Mouse (Mus musculus) layer of hippocampus, adult 6 months (tissue): ENCODE data around the gene Ccdc187. TPM values are rescaled to one million over a fixed set of nuclear protein-coding genes. Genes with fewer than 3 reads are reported as not detected.

Experiments
- long read RNA-seq, 2 experiments: library from polyadenylated mRNA; unstranded; transcript quantifications; one replicate each; pipeline ENCODE4 v2.0.0; 2019 to 2020
- polyA plus RNA-seq: library from polyadenylated mRNA; unstranded; fragments of <200 nt; fragmentation: Nextera tagmentation; gene quantifications from 2 replicates; pipeline ENCODE4 v1.2.3, GENCODE M21; 2021

Gene Ccdc187
- 0.21 TPM in 2 replicates for polyA plus RNA-seq
- long read RNA-seq, experiment 1, result 0 reads
- long read RNA-seq, experiment 2, partial matches to known transcripts, result 0 of 1 reads
- long read RNA-seq, experiment 2, other reads (novel, unspliced or antisense), result 1 of 1 reads

GRCm38 (mm10) chr2:26294457-26294856, at the start of gene Ccdc187:
TSS of gene Ccdc187 (minus strand) at chr2:26294557.

DNA sequence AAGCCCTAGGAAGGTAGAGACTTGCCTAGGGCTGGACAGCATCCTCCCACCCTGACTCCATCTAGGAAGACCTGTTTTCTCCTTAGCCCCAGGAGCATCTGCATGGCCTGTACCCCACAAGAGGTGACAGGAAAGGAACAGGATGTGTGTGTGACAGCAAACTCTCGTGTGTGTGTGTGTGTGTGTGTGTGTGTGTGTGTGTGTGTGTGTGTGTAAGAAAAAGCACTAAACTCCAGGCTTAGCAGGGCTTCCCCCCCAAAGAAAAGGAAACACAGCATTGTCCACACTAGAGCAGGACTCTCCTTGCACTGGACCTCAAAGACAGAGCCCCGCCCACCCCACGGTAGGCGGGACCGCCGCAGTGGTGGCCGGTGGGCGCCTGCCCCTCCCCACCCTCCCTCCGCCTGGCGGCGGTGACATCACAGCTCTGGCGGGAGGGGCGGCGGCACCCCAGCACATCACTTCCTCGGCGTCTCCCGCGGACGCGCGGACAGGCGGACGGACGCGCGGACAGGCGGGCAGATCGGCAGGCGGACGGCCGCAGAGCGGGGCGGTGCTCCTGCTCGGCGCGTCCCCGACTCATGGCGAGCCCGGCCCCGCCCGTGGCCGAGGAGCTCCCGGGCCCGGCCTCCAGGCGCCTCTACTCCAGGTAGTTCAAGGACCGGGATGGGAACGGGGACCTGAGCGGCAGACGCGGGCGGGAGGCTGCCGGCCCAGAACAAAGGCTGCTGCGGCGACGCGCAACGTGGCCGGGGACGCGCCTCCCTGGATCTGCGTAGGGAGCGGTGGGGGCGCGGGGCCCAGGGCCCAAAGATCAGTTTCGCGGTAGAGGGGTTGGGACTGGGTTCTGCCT, 20.9 kb upstream of the Ccdc187 start, which contains the start of gene Gpsm1:
Gene Gpsm1 (plus strand): TSS at position 444 of the 853 bp plus-strand sequence.

GRCm38 (mm10) chr2:26237290-26237782, 57.0 kb downstream of the Ccdc187 start, which contains the start of gene Qsox2:
TSS of gene Qsox2 (minus strand) at chr2:26237525.

DNA sequence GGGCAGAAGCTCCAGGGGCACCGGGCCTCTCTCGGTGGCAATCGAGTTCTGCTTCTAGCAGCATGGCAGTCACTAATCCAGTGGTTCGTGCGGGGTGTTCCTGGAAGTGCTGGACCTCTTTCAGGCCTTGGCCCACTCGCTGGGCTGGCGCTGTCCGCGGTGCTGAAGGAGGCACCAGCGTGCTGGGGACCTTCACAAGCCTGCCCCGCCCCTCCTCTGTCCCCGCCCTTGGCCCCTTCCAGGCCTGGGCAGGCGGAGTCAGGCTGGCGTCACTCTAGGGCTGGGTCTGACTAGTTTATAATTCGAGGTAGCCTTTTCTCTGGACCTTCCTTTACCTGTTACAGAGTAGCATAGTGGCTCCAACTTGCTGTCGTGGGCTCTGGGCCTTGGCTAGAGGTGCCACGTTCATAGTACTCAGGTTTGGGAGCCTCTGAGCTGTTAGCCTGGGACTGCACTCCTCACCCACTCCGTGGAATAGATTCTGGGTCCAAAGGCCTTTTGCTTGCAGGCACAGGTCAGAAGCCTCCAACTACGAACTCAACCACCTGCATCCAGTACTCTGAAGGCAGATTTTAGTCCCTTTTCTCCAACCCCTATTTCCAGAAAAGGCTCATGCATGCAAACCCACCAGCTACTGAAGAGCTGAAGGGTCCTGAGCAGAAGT, 86.1 kb downstream of the Ccdc187 start, which contains the start of gene Lhx3:
Gene Lhx3 (minus strand): TSS at position 164 of the 664 bp plus-strand sequence.

Other genes starting within 250 kb of the Ccdc187 start
- 52.8 and 66.5 TPM in 2 replicates for gene Nacc2, start 171.3 kb downstream of the Ccdc187 start, polyA plus RNA-seq
- gene Lhx3, start 86.3 kb downstream of the Ccdc187 start, polyA plus RNA-seq, result 0.16 TPM in 2 replicates
- 8.9 and 10.1 TPM in 2 replicates for gene Qsox2, start 57.0 kb downstream of the Ccdc187 start, polyA plus RNA-seq
- gene Gpsm1, start 21.0 kb upstream of the Ccdc187 start, polyA plus RNA-seq, result 14.3 and 15.6 TPM in 2 replicates
- 47.9 and 49.6 TPM in 2 replicates for gene Dnlz, start 57.6 kb upstream of the Ccdc187 start, polyA plus RNA-seq
- 0.65 and 0.67 TPM in 2 replicates for gene Card9, start 66.4 kb upstream of the Ccdc187 start, polyA plus RNA-seq
- 5.3 and 5.5 TPM in 2 replicates for gene Snapc4, start 86.1 kb upstream of the Ccdc187 start, polyA plus RNA-seq
- 66.4 and 77.0 TPM in 2 replicates for gene Entr1, start 94.8 kb upstream of the Ccdc187 start, polyA plus RNA-seq
- 47.8 and 57.9 TPM in 2 replicates for gene Pmpca, start 94.8 kb upstream of the Ccdc187 start, polyA plus RNA-seq
- gene Inpp5e, start 114.6 kb upstream of the Ccdc187 start, polyA plus RNA-seq, result 4.2 and 4.4 TPM in 2 replicates
- 11.0 TPM in 2 replicates for gene Sec16a, start 150.7 kb upstream of the Ccdc187 start, polyA plus RNA-seq
- gene Notch1, start 222.1 kb upstream of the Ccdc187 start, polyA plus RNA-seq, result 7.5 and 7.7 TPM in 2 replicates